Mouse (Mus musculus) thymus, adult 2 months (tissue): ENCODE data around the gene Cdv3. TPM values are rescaled to one million over a fixed set of nuclear protein-coding genes. Genes with fewer than 3 reads are reported as not detected.

Experiments used
- DNase-seq: peaks from one replicate; pipeline ENCODE4 v3.0.0; 2021
- H3K27ac ChIP-seq: fragments of 200-500 bp; 2 replicates; pipeline ENCODE4 v1.5.1; 2012; ENCODE audit warnings: low read length, control low read depth; ENCODE audit not compliant: control insufficient read depth, insufficient read depth
- H3K27me3 ChIP-seq: fragments of 200-500 bp; 2 replicates; pipeline ENCODE4 v1.6.1; 2012; ENCODE audit warnings: mild to moderate bottlenecking, low read length, moderate library complexity, mixed read lengths; ENCODE audit not compliant: control insufficient read depth, insufficient read depth
- H3K36me3 ChIP-seq: fragments of 200-500 bp; 2 replicates; pipeline ENCODE4 v1.6.1; 2012; ENCODE audit warnings: mild to moderate bottlenecking, low read length, moderate library complexity; ENCODE audit not compliant: control insufficient read depth, insufficient read depth
- H3K4me1 ChIP-seq: fragments of 200-500 bp; replicated peaks from 2 replicates; pipeline ENCODE4 v1.6.1; 2012; ENCODE audit warnings: low read length; ENCODE audit not compliant: control insufficient read depth, insufficient read depth
- H3K4me3 ChIP-seq: fragments of 200-500 bp; 2 replicates; pipeline ENCODE4 v1.5.1; 2012; ENCODE audit warnings: mild to moderate bottlenecking, low read length, control low read depth, moderate library complexity; ENCODE audit not compliant: control insufficient read depth, insufficient read depth
- CTCF ChIP-seq: fragments of 200-500 bp; IDR thresholded peaks from 2 replicates; pipeline ENCODE4 v1.5.1; 2012; ENCODE audit warnings: mild to moderate bottlenecking, control low read depth, low read length, moderate library complexity, borderline replicate concordance; ENCODE audit not compliant: control insufficient read depth, poor library complexity, insufficient read depth; ENCODE audit errors: extremely low read depth
- POLR2A ChIP-seq: fragments of 200-500 bp; IDR thresholded peaks from 2 replicates; pipeline ENCODE4 v1.6.1; 2012; ENCODE audit warnings: mild to moderate bottlenecking, low read length, control low read depth, moderate library complexity; ENCODE audit not compliant: control insufficient read depth, poor library complexity, insufficient read depth; ENCODE audit errors: extremely low read depth
- WGBS: fragments of 180-500 bp; shearing (Covaris S2); methylation state at CpG from one replicate; pipeline ENCODE4 v1.1.7; 2018; 5-methylcytosine and 5-hydroxymethylcytosine counted together
- polyA plus RNA-seq: library from polyadenylated mRNA; depleted of rRNA; stranded (reverse); fragments of >200 nt; gene quantifications from 2 replicates; pipeline ENCODE4 v1.2.3, GENCODE M21; 2012; rRNA removed

The Cdv3 gene
- 74.9 and 166 TPM in 2 replicates for polyA plus RNA-seq

- peak within 1 kb of the TSS; percentile 75 for H3K4me3 ChIP-seq
- no peaks in the 10 kb centered on the region for H3K27me3 ChIP-seq
- TF ChIP-seq POLR2A (peak; percentile 44; the same call in 1 of the 2 replicates), CTCF (no peak)
- DNase-seq, result peak; percentile 100
- H3K27ac ChIP-seq, result peak within 1 kb of the TSS; percentile 25
- peaks cover 6% of the 10 kb centered on the region; the same call in 1 of the 2 replicates for H3K36me3 ChIP-seq
- WGBS, result 2% methylated on average over 78 of the region's 95 CpGs
- H3K4me1 ChIP-seq, result peaks cover 7% of the 10 kb centered on the region
Observed at GRCm38 (mm10) chr9:103365290-103366247, at the start of gene Cdv3. Gene Cdv3, minus strand, starts transcription at chr9:103365840.

GRCm38 (mm10) chr9:103413457-103413856 is 47.8 kb upstream of the Cdv3 start:
- no peak for TF ChIP-seq POLR2A
- no peak for TF ChIP-seq CTCF
- Histone ChIP-seq H3K4me1 (no peaks in the 10 kb centered on the region; the same call in 1 of the 2 replicates), H3K4me3 (no peak overlapping the region), H3K27ac (no peak overlapping the region), H3K36me3 (no peaks in the 10 kb centered on the region), H3K27me3 (no peaks in the 10 kb centered on the region)
- no peak for DNase-seq
- 91% methylated on average over 9 of the region's 9 CpGs for WGBS

GRCm38 (mm10) chr9:103409119-103409518 is 43.5 kb upstream of the Cdv3 start:
- no peaks in the 10 kb centered on the region for H3K27me3 ChIP-seq
- H3K4me1 ChIP-seq, result peaks cover 4% of the 10 kb centered on the region; the same call in 1 of the 2 replicates
- no peak overlapping the region for H3K4me3 ChIP-seq
- H3K27ac ChIP-seq, result no peak overlapping the region
- no peaks in the 10 kb centered on the region for H3K36me3 ChIP-seq
- no peak for DNase-seq
- no peak for TF ChIP-seq POLR2A
- TF ChIP-seq CTCF, result no peak
- WGBS, result 92% methylated on average over 2 of the region's 2 CpGs

GRCm38 (mm10) chr9:103408136-103408777 is 42.6 kb upstream of the Cdv3 start:
- H3K27me3 ChIP-seq, result no peaks in the 10 kb centered on the region
- no peak for TF ChIP-seq POLR2A
- TF ChIP-seq CTCF, result no peak
- H3K4me3 ChIP-seq, result no peak overlapping the region
- H3K36me3 ChIP-seq, result no peaks in the 10 kb centered on the region
- WGBS, result 76% methylated on average over 4 of the region's 4 CpGs
- DNase-seq, result no peak
- peaks cover 4% of the 10 kb centered on the region; the same call in 1 of the 2 replicates for H3K4me1 ChIP-seq
- no peak overlapping the region for H3K27ac ChIP-seq

- DNase-seq, result peak; percentile 36
- H3K4me3 ChIP-seq, result no peak overlapping the region
- peak overlapping the region; percentile 45; the same call in 1 of the 2 replicates for H3K27ac ChIP-seq
- no peaks in the 10 kb centered on the region for H3K27me3 ChIP-seq
- H3K4me1 ChIP-seq, result peaks cover 8% of the 10 kb centered on the region
- no peak for TF ChIP-seq POLR2A
- 41% methylated on average over 4 of the region's 4 CpGs for WGBS
- no peaks in the 10 kb centered on the region for H3K36me3 ChIP-seq
Observed at GRCm38 (mm10) chr9:103403331-103403973, 37.8 kb upstream of the Cdv3 start.

GRCm38 (mm10) chr9:103398509-103399157 is 33.0 kb upstream of the Cdv3 start:
- Histone ChIP-seq H3K36me3 (no peaks in the 10 kb centered on the region), H3K27ac (no peak overlapping the region), H3K27me3 (no peaks in the 10 kb centered on the region), H3K4me3 (no peak overlapping the region), H3K4me1 (peaks cover 4% of the 10 kb centered on the region)
- TF ChIP-seq CTCF, result no peak
- no peak for TF ChIP-seq POLR2A
- 92% methylated on average over 21 of the region's 21 CpGs for WGBS
- no peak for DNase-seq
